Mouse (Mus musculus) gastrocnemius, adult 2 months (tissue): ENCODE data around the gene Rai14. TPM values are rescaled to one million over a fixed set of nuclear protein-coding genes. Genes with fewer than 3 reads are reported as not detected.
A peak's percentile ranks its signal among the peaks of the same experiment; 100 is the strongest.

ENCODE experiments used
- DNase-seq: peaks from one replicate; pipeline ENCODE4 v3.0.0; 2022
- H3K27ac ChIP-seq: fragments of 200-600 bp; 2 replicates; pipeline ENCODE4 v1.8.1; 2022; ENCODE audit warnings: mild to moderate bottlenecking
- H3K4me3 ChIP-seq: fragments of 200-600 bp; 2 replicates; pipeline ENCODE4 v1.8.1; 2022; ENCODE audit warnings: mild to moderate bottlenecking, moderate library complexity
- CTCF ChIP-seq: fragments of 200-600 bp; IDR thresholded peaks from 2 replicates; pipeline ENCODE4 v1.8.1; 2022; ENCODE audit warnings: antibody characterized with exemption, mild to moderate bottlenecking, moderate library complexity
- intact Hi-C: fragments of 180-260 bp; cut with DNase I; formaldehyde crosslinking; loops from one replicate; pipeline ENCODE4 v1.15.1; 2025
- total RNA-seq, 2 experiments: library from RNA; stranded (reverse); gene quantifications; 2 replicates each; pipeline ENCODE4 v1.2.3; 2021

The Rai14 gene
- total RNA-seq, 2 experiments from 2014 or later = 3.6 to 4.0 TPM

DNA sequence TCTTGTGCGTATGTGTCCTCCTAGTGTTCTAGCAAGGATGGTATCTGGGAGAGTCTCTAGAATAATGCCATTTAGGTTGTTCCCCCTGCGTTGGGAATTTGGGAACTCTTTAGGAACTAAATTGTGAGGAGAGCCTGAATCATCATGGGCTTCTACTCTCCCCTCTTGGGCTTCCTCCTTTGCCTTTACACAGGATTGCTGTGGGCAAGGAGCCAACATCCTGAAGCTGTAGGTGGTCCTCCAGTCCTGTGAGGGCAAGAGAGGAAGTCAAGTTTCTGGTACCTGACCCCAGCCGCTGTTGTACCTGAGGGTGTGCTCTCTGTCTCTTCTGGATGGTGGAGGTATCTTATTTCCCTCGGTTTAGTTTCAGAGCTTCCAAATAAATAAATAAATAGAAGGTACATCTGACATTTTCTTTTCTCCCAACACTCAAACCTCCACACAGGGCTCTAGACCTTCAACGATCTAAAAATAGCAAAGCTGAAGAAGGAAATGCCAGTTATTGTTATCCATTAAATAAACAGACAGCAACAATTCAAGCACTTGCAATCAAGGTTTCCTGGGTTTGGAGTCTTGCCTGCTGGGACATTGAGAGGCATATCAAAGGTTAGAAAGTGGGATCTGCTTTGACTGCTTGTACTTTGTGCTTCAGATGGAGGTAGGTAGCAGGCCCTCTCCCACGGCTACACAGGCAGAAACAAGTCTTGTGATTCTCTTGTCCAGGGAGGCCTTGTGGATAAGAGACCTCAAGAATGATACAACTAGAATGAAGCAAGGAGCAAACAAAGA, 24.1 kb upstream of the Rai14 start:
- peak overlapping the region; percentile 13 for H3K27ac ChIP-seq
- TF ChIP-seq CTCF = no peak
- intact Hi-C loops = no loop called here

DNA sequence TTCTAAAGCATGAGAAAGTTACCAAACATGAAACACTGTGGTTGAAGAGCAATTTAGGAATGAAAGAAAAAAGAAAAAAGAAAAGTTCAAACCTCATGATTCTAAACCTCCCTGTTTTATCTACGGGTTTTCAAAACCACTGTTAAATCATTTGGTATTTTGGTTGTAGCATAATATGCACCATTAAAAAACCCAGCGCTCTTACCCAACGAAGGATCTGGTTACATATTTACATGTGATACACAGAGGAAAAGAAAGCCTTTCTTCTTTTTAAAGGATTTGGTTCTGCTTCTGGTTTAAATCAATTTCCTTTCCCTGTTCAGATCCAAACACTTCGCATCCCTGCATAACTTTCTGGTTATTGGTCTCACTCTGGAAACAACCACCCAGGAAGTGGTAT, 21.5 kb upstream of the Rai14 start:
- intact Hi-C loops = no loop called here
- no peak overlapping the region for H3K4me3 ChIP-seq
- no peak overlapping the region for H3K27ac ChIP-seq
- TF ChIP-seq CTCF = no peak
- DNase-seq = no peak

More for the DNA sequence above, 24.1 kb upstream of the Rai14 start:
- DNase-seq = no peak
- H3K4me3 ChIP-seq = no peak overlapping the region

GRCm38 (mm10) chr15:10735216-10735615, 20.8 kb upstream of the Rai14 start:
- TF ChIP-seq CTCF = no peak
- no peak for DNase-seq
- intact Hi-C loops = no loop called here
- Histone ChIP-seq H3K4me3 (no peak overlapping the region), H3K27ac (no peak overlapping the region)

GRCm38 (mm10) chr15:10731398-10731797, 17.0 kb upstream of the Rai14 start:
- Histone ChIP-seq H3K27ac (no peak overlapping the region), H3K4me3 (no peak overlapping the region)
- no peak for DNase-seq
- intact Hi-C loops = no loop called here
- TF ChIP-seq CTCF = no peak

DNA sequence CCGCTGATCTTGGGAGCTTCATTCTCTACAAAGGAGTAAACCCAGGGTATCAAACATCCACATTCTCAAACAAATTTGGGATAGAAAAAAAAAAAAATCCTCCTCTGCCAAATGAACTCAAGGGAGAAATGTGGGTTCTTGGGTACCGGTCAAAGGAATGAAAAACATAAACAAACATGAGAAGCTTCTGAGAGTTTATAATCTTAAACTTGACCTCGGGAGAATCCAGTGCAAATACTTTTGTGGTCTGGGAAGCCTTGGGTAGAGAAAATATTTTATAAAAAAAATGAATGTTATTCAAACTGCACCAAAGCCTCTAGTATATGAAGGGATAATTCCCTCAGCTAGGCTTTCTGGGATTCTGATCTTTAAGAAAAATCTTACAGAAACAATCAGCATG, 11.8 kb upstream of the Rai14 start:
- intact Hi-C loops = no loop called here
- H3K27ac ChIP-seq = no peak overlapping the region
- DNase-seq = no peak
- TF ChIP-seq CTCF = no peak
- no peak overlapping the region for H3K4me3 ChIP-seq

DNA sequence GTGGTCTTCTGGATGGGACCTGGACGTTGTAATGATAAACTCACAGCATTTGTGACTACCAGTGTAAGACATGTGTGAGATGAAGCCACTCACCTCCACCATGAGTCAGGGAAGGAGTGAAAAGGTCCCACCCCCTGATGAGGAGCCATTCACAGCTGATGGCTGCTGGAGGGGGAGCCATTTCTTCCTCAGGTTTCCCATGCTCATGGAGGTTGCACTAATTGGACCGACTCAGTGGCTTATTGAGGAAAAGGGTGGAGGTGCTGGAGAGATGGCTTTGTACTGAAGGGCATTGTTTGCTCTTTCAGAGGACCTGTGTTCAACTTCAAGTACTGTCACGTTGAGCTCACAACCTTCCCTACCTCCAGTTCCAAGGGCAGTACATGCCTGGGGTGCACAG, 10.4 kb upstream of the Rai14 start:
- no peak for DNase-seq
- no peak for TF ChIP-seq CTCF
- Histone ChIP-seq H3K4me3 (no peak overlapping the region), H3K27ac (no peak overlapping the region)
- intact Hi-C loops = no loop called here

DNA sequence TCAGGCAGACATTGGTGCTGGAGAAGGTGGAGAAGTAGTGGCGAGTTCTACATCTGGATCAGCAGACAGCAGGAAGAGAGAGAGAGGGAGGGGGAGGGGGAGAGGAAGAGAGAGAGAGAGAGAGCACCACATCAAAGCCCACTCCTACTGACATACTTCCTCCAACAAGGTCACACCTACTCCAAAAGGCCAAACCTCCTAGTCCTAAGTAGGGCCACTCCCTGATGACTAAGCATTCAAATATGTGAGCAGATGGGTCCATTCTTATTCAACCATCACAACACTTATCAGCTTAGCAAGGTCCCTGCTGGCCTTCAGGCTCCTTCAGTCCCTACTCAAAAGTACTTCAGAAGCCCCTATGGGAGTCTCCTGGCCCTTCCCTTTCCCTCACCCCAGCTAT, 9.1 kb upstream of the Rai14 start:
- no peak for TF ChIP-seq CTCF
- no peak overlapping the region for H3K27ac ChIP-seq
- intact Hi-C loops = no loop called here
- no peak for DNase-seq
- H3K4me3 ChIP-seq = no peak overlapping the region

GRCm38 (mm10) chr15:10722629-10723339, 8.4 kb upstream of the Rai14 start:
- no peak for DNase-seq
- intact Hi-C loops = no loop called here
- Histone ChIP-seq H3K27ac (no peak overlapping the region), H3K4me3 (no peak overlapping the region)
- TF ChIP-seq CTCF = no peak

- intact Hi-C loops = no loop called here
- H3K4me3 ChIP-seq = no peak overlapping the region
- no peak for TF ChIP-seq CTCF
- H3K27ac ChIP-seq = no peak overlapping the region
- no peak for DNase-seq
Observed at GRCm38 (mm10) chr15:10721259-10721781, 6.9 kb upstream of the Rai14 start.

GRCm38 (mm10) chr15:10720671-10721070, 6.2 kb upstream of the Rai14 start:
- H3K27ac ChIP-seq = no peak overlapping the region
- H3K4me3 ChIP-seq = no peak overlapping the region
- no peak for DNase-seq
- no peak for TF ChIP-seq CTCF
- intact Hi-C loops = no loop called here

- TF ChIP-seq CTCF = no peak
- intact Hi-C loops = no loop called here
- Histone ChIP-seq H3K27ac (no peak overlapping the region), H3K4me3 (no peak overlapping the region)
- DNase-seq = no peak
Observed at GRCm38 (mm10) chr15:10720188-10720587, 5.8 kb upstream of the Rai14 start.

DNA sequence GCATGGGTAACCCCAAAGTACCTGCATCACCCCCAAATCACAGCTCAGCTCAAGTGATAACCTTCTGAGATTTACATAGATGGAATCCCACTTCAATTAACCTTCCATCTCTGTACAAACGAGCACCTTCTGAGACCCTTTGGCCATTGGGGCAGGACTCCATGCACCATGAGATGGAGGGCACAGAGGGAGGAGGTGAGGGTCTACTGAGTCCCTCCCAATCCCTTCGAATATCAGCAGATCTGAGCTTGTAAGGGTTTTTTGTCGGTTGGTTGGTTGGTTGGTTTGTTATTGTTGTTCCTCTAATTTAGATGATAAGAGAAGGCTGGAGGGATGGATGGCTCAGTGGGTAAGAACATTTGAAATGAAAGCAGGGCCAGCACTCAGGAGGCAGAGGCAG, 5.1 kb upstream of the Rai14 start:
- intact Hi-C loops = loop anchor here (5.0 to 10.0 kb wide), 2 partner anchors 98 to 235 kb away; partner anchors contain the start of genes Brix1 and Rad1
- Histone ChIP-seq H3K27ac (no peak overlapping the region), H3K4me3 (no peak overlapping the region)
- no peak for DNase-seq
- no peak for TF ChIP-seq CTCF

GRCm38 (mm10) chr15:10718763-10719162, 4.3 kb upstream of the Rai14 start:
- TF ChIP-seq CTCF = no peak
- intact Hi-C loops = loop anchor here (5.0 to 10.0 kb wide), 2 partner anchors 99 to 234 kb away; partner anchors contain the start of genes Brix1 and Rad1
- DNase-seq = no peak
- Histone ChIP-seq H3K27ac (no peak overlapping the region), H3K4me3 (no peak overlapping the region)
